Mouse (Mus musculus) stomach, postnatal 0 days (tissue): ENCODE data around the gene Dda1.

Source experiments
- CTCF ChIP-seq: IDR thresholded peaks from 2 replicates; pipeline ENCODE4 v1.5.1; 2016; ENCODE audit warnings: antibody characterized with exemption, low read depth, mild to moderate bottlenecking, moderate library complexity
- EP300 ChIP-seq: optimal IDR thresholded peaks from 2 replicates; pipeline ENCODE3; 2016; ENCODE audit warnings: antibody characterized with exemption

DNA sequence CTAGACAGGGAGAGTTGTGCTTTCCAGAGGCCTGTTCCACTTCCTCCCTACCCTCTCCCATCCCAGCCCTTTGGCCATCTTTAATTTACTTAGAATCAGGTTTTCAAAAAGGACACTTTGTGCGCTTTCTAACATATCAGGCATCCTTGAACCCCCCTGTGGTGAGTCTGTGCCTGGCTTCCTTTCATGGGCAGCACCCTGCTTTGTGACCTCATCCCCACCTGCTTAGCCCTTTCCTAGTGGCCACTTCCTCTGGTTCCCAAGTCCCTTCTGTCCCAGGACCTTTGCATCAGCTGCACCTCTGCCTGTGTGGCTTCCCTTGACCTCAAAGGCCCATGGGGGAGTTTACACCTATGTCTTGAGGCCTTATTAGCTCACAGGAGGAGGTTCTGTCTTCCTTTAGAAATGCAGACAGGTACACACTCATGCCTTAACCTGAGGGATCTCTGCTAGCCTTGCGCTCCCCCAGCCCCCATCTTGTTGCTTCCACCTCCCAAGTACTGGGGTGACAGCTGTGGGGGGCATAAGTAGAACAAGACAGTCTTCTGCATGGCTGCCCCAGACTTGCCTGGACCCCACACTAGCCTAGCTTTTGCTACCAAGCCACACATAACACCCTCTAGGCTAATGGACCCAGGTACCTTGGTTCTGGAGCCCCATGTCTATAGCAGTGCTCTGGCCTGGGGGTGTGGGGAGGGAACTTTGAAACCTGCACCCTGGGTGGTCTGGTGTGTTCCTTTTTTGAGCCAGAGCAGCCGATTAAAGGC lies 1.3 kb downstream of the Dda1 start:
- no peak for TF ChIP-seq CTCF
- TF ChIP-seq EP300 = no peak
